Mouse (Mus musculus) forebrain, embryonic 16.5 days (tissue): ENCODE results near the gene Trim12a. TPM values are rescaled to one million over a fixed set of nuclear protein-coding genes. Genes with fewer than 3 reads are reported as not detected.
"Not testable (repeated sequence)": the region's sequence is repeated elsewhere in the genome, so short reads cannot be mapped to it uniquely, and the experiment has no call there.

Experiments used
- ATAC-seq: fragments of 200-750 bp; cut with Nextera tagmentation; 2 replicates; pipeline ENCODE4 v1.8.0; 2017; ENCODE audit warnings: mild to moderate bottlenecking, moderate library complexity
- H3K27ac ChIP-seq: fragments of 300-500 bp; sonication (generic); 2 replicates; pipeline ENCODE4 v1.5.1; 2014; ENCODE audit warnings: low read length, control low read depth
- H3K27me3 ChIP-seq: fragments of 300-500 bp; sonication (generic); replicated peaks from 2 replicates; pipeline ENCODE4 v1.6.1; 2014; ENCODE audit warnings: low read length; ENCODE audit not compliant: control insufficient read depth, insufficient read depth
- H3K36me3 ChIP-seq: fragments of 300-500 bp; sonication (generic); 2 replicates; pipeline ENCODE4 v1.6.1; 2014; ENCODE audit not compliant: control insufficient read depth, insufficient read depth
- H3K4me1 ChIP-seq: fragments of 300-500 bp; sonication (generic); replicated peaks from 2 replicates; pipeline ENCODE4 v1.6.1; 2014; ENCODE audit warnings: low read length; ENCODE audit not compliant: control insufficient read depth, insufficient read depth
- H3K4me2 ChIP-seq: fragments of 300-500 bp; sonication (generic); 2 replicates; pipeline ENCODE4 v1.6.1; 2014; ENCODE audit warnings: mild to moderate bottlenecking, low read length, control low read depth
- H3K4me3 ChIP-seq: fragments of 300-500 bp; sonication (generic); replicated peaks from 2 replicates; pipeline ENCODE4 v1.5.1; 2014; ENCODE audit warnings: mild to moderate bottlenecking, low read length, control low read depth
- H3K9ac ChIP-seq: fragments of 300-500 bp; sonication (generic); replicated peaks from 2 replicates; pipeline ENCODE4 v1.6.1; 2014; ENCODE audit warnings: low read depth, low read length, control low read depth
- H3K9me3 ChIP-seq: fragments of 300-500 bp; sonication (generic); 2 replicates; pipeline ENCODE4 v1.6.1; 2016; ENCODE audit warnings: low read length; ENCODE audit not compliant: control insufficient read depth
- whole genome bisulfite sequencing: fragments of 180-500 bp; shearing (Covaris S2); extraction: QIAGEN DNeasy Blood & Tissue Kit; methylation state at CpG from one replicate; pipeline ENCODE4 v1.1.7; 2014; 5-methylcytosine and 5-hydroxymethylcytosine counted together
- polyA plus RNA-seq: library from polyadenylated mRNA; unstranded; fragments of >200 nt; fragmentation: Nextera tagmentation; extraction: Ambion mirVana; gene quantifications from 2 replicates; pipeline ENCODE4 v1.2.1, GENCODE M21; 2015

Gene Trim12a
- 0.96 and 1.6 TPM in 2 replicates for polyA plus RNA-seq

GRCm38 (mm10) chr7:104315369-104316080 is at the start of gene Trim12a:
Gene Trim12a, minus strand, starts transcription at chr7:104315466.
- H3K27me3 ChIP-seq, H3K27ac ChIP-seq, H3K4me1 ChIP-seq, H3K9ac ChIP-seq, H3K9me3 ChIP-seq, H3K36me3 ChIP-seq: not testable (repeated sequence)
- Histone ChIP-seq H3K4me3 (peak within 1 kb of the TSS; percentile 21), H3K4me2 (peak within 1 kb of the TSS; percentile 23)
- ATAC-seq, result peak; percentile 52; the same call in 1 of the 2 replicates
- WGBS, result 25% methylated on average over 4 of the region's 4 CpGs

DNA sequence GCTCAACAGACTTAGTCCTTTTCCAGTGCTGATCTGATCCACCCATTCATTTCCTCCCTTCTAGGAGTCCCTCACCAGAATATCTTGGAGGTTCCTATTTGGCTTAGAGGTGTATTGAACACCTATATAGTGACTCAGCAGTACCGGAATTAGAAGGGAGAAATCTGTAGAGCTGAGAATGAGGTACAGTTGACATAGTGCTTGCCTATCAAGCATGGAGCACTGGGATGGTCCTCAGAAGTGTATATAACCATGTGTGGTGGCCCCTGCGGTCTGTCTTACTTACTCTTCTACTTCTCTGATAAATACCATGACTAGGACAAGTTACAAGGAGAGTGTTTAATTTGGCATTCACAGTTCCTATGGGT is 38.3 kb upstream of the Trim12a start:
- H3K36me3 ChIP-seq, result no peaks in the 10 kb centered on the region

GRCm38 (mm10) chr7:104352717-104353599 is 37.7 kb upstream of the Trim12a start, which contains the start of gene Trim12c:
Gene Trim12c, minus strand, starts transcription at chr7:104353362.
- Histone ChIP-seq H3K4me3 (peak within 1 kb of the TSS; percentile 30), H3K36me3 (no peaks in the 10 kb centered on the region), H3K9me3 (no peaks in the 10 kb centered on the region), H3K4me1 (no peaks in the 10 kb centered on the region), H3K27me3 (no peaks in the 10 kb centered on the region), H3K9ac (no peak within 1 kb of the TSS), H3K4me2 (peak within 1 kb of the TSS; percentile 42), H3K27ac (no peak within 1 kb of the TSS)
- 5% methylated on average over 14 of the region's 14 CpGs for WGBS
- ATAC-seq, result peak; percentile 95

More for the DNA sequence above, 38.3 kb upstream of the Trim12a start:
- Histone ChIP-seq H3K9me3 (no peaks in the 10 kb centered on the region), H3K4me1 (no peaks in the 10 kb centered on the region), H3K9ac (no peak overlapping the region), H3K4me3 (no peak overlapping the region), H3K27me3 (no peaks in the 10 kb centered on the region), H3K27ac (no peak overlapping the region), H3K4me2 (peak overlapping the region; percentile 7; the same call in 1 of the 2 replicates)
- WGBS, result 85% methylated on average over 2 of the region's 2 CpGs
- ATAC-seq, result no peak

GRCm38 (mm10) chr7:104348043-104348442 is 32.8 kb upstream of the Trim12a start:
- not testable (repeated sequence) for H3K4me1 ChIP-seq, ATAC-seq, H3K4me3 ChIP-seq, H3K4me2 ChIP-seq, H3K9ac ChIP-seq, H3K27ac ChIP-seq, H3K27me3 ChIP-seq, H3K36me3 ChIP-seq, H3K9me3 ChIP-seq
- WGBS, result 91% methylated on average over 4 of the region's 4 CpGs

DNA sequence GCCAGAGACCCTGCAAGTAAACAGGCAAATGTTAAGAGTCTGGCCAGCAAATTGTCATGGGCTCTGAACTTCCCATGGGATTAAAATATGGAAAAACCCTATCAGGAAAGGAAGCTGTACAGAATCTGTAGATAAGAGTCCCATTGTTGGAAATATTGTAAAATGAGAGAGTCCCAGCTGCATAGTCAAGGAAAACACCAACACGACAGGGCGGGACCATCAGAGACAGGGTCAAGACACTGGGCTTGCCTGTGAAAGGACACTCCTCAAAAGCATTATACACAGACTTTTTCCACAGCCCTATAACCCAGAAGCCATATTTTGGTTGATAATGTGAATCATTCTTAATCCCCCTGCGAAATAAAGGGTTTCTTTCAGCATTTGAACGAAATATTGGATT is 25.5 kb upstream of the Trim12a start:
- not testable (repeated sequence) for H3K9me3 ChIP-seq, ATAC-seq, H3K36me3 ChIP-seq, H3K4me2 ChIP-seq, H3K27ac ChIP-seq, H3K9ac ChIP-seq, H3K4me3 ChIP-seq, H3K4me1 ChIP-seq, H3K27me3 ChIP-seq
- 85% methylated on average over 2 of the region's 4 CpGs for WGBS

GRCm38 (mm10) chr7:104335547-104335946 is 20.3 kb upstream of the Trim12a start:
- H3K9ac ChIP-seq, H3K36me3 ChIP-seq, H3K27me3 ChIP-seq, ATAC-seq, H3K4me1 ChIP-seq, H3K27ac ChIP-seq, H3K9me3 ChIP-seq, H3K4me3 ChIP-seq, H3K4me2 ChIP-seq: not testable (repeated sequence)
- 91% methylated on average over 3 of the region's 3 CpGs for WGBS

GRCm38 (mm10) chr7:104329171-104329570 is 13.9 kb upstream of the Trim12a start, which contains the start of gene Trim34b:
Gene Trim34b, plus strand, starts transcription at chr7:104329471.
- H3K4me3 ChIP-seq, H3K4me2 ChIP-seq, ATAC-seq, H3K9me3 ChIP-seq, H3K9ac ChIP-seq, H3K36me3 ChIP-seq, H3K4me1 ChIP-seq, H3K27ac ChIP-seq, H3K27me3 ChIP-seq: not testable (repeated sequence)
- WGBS, result 94% methylated on average over 2 of the region's 2 CpGs

GRCm38 (mm10) chr7:104322028-104322427 is 6.8 kb upstream of the Trim12a start:
- Histone ChIP-seq H3K4me1 (no peaks in the 10 kb centered on the region), H3K4me2 (no peak overlapping the region), H3K27ac (no peak overlapping the region), H3K27me3 (no peaks in the 10 kb centered on the region), H3K36me3 (no peaks in the 10 kb centered on the region), H3K4me3 (no peak overlapping the region), H3K9me3 (no peaks in the 10 kb centered on the region), H3K9ac (no peak overlapping the region)
- ATAC-seq, result no peak
- 83% methylated on average over 9 of the region's 9 CpGs for WGBS

GRCm38 (mm10) chr7:104314796-104315353 is 391 bp downstream of the Trim12a start:
- Histone ChIP-seq H3K4me2 (peak overlapping the region; percentile 23), H3K9me3 (no peaks in the 10 kb centered on the region), H3K4me1 (no peaks in the 10 kb centered on the region), H3K9ac (no peak overlapping the region), H3K27me3 (no peaks in the 10 kb centered on the region), H3K4me3 (peak overlapping the region; percentile 21), H3K27ac (no peak overlapping the region), H3K36me3 (no peaks in the 10 kb centered on the region)
- ATAC-seq, result no peak
- WGBS, result 15% methylated on average over 15 of the region's 15 CpGs
